Mouse (Mus musculus) lung, postnatal 0 days (tissue): ENCODE results near the gene Aff1. TPM values are rescaled to one million over a fixed set of nuclear protein-coding genes. Genes with fewer than 3 reads are reported as not detected.
A peak's percentile ranks its signal among the peaks of the same experiment; 100 is the strongest.

Experiments used
- ATAC-seq: fragments of 200-750 bp; cut with Nextera tagmentation; 2 replicates; pipeline ENCODE4 v1.8.0; 2017; ENCODE audit warnings: moderate library complexity
- DNase-seq: peaks from one replicate; pipeline ENCODE4 v3.0.0-alpha.2; 2016; ENCODE audit warnings: low spot score
- H3K27ac ChIP-seq: fragments of 300-500 bp; sonication (generic); 2 replicates; pipeline ENCODE4 v1.5.1; 2014; ENCODE audit warnings: antibody characterized with exemption, mild to moderate bottlenecking, low read length, mixed read lengths
- H3K27me3 ChIP-seq: fragments of 300-500 bp; sonication (generic); replicated peaks from 2 replicates; pipeline ENCODE4 v1.6.1; 2014; ENCODE audit warnings: low read length, mixed read lengths; ENCODE audit not compliant: insufficient read depth
- H3K36me3 ChIP-seq: fragments of 300-500 bp; sonication (generic); 2 replicates; pipeline ENCODE4 v1.6.1; 2014; ENCODE audit warnings: low read length, mixed read lengths; ENCODE audit not compliant: insufficient read depth
- H3K4me1 ChIP-seq: fragments of 300-500 bp; sonication (generic); 2 replicates; pipeline ENCODE4 v1.6.1; 2014; ENCODE audit warnings: antibody characterized with exemption, low read depth, low read length, mixed read lengths; ENCODE audit not compliant: insufficient read depth
- H3K4me2 ChIP-seq: fragments of 300-500 bp; sonication (generic); replicated peaks from 2 replicates; pipeline ENCODE4 v1.6.1; 2014; ENCODE audit warnings: low read depth, mild to moderate bottlenecking, low read length, moderate library complexity, mixed read lengths
- H3K4me3 ChIP-seq: fragments of 300-500 bp; sonication (generic); 2 replicates; pipeline ENCODE4 v1.5.1; 2014; ENCODE audit warnings: low read depth, low read length
- H3K9ac ChIP-seq: fragments of 300-500 bp; sonication (generic); replicated peaks from 2 replicates; pipeline ENCODE4 v1.6.1; 2014; ENCODE audit warnings: low read depth, mild to moderate bottlenecking
- H3K9me3 ChIP-seq: fragments of 300-500 bp; sonication (generic); 2 replicates; pipeline ENCODE4 v1.6.1; 2016; ENCODE audit warnings: low read length, mixed read lengths
- CTCF ChIP-seq: IDR thresholded peaks from 2 replicates; pipeline ENCODE4 v1.5.1; 2016; ENCODE audit warnings: antibody characterized with exemption, mild to moderate bottlenecking
- EP300 ChIP-seq: IDR thresholded peaks from 2 replicates; pipeline ENCODE4 v1.6.1; 2016; ENCODE audit warnings: antibody characterized with exemption, mild to moderate bottlenecking, control low read depth
- WGBS: fragments of 180-500 bp; shearing (Covaris S2); extraction: QIAGEN DNeasy Blood & Tissue Kit; methylation state at CpG from one replicate; pipeline ENCODE4 v1.1.7; 2014; 5-methylcytosine and 5-hydroxymethylcytosine counted together
- polyA plus RNA-seq: library from polyadenylated mRNA; unstranded; fragments of >200 nt; fragmentation: Nextera tagmentation; extraction: Ambion mirVana; gene quantifications from 2 replicates; pipeline ENCODE4 v1.2.1, GENCODE M21; 2015

Aff1 gene
- polyA plus RNA-seq, 1 experiment from 2014 or later = 9.4 TPM

- Histone ChIP-seq H3K27me3 (no peaks in the 10 kb centered on the region), H3K27ac (peak overlapping the region; percentile 52; the same call in 1 of the 2 replicates), H3K36me3 (no peaks in the 10 kb centered on the region), H3K4me1 (peaks cover 3% of the 10 kb centered on the region; the same call in 1 of the 2 replicates), H3K9ac (no peak overlapping the region), H3K4me3 (no peak overlapping the region), H3K9me3 (no peaks in the 10 kb centered on the region), H3K4me2 (no peak overlapping the region)
- 74% methylated on average over 6 of the region's 6 CpGs for WGBS
- no peak for ATAC-seq
- TF ChIP-seq CTCF (no peak), EP300 (no peak)
- DNase-seq = no peak
These were observed 28.8 kb downstream of the Aff1 start for GRCm38 (mm10) chr5:103720967-103721366.

GRCm38 (mm10) chr5:103721490-103721889 is 29.3 kb downstream of the Aff1 start:
- no peaks in the 10 kb centered on the region for H3K36me3 ChIP-seq
- peak; percentile 72 for DNase-seq

GRCm38 (mm10) chr5:103722721-103723120 is 30.5 kb downstream of the Aff1 start:
- Histone ChIP-seq H3K27ac (peak overlapping the region; percentile 82), H3K9ac (no peak overlapping the region), H3K36me3 (no peaks in the 10 kb centered on the region), H3K4me1 (peaks cover 3% of the 10 kb centered on the region; the same call in 1 of the 2 replicates), H3K4me2 (peak overlapping the region; percentile 33), H3K9me3 (no peaks in the 10 kb centered on the region), H3K27me3 (no peaks in the 10 kb centered on the region), H3K4me3 (0 out of 2 replicates have a peak overlapping the region, but pooled peaks have one; percentile 14)
- WGBS = 45% methylated on average over 4 of the region's 4 CpGs
- DNase-seq (peak; percentile 90), ATAC-seq (peak; percentile 93)
- TF ChIP-seq EP300 (peak; percentile 71), CTCF (no peak)

More at GRCm38 (mm10) chr5:103721490-103721889, 29.3 kb downstream of the Aff1 start:
- no peaks in the 10 kb centered on the region for H3K27me3 ChIP-seq
- no peak overlapping the region for H3K4me2 ChIP-seq
- TF ChIP-seq EP300 (no peak), CTCF (no peak)
- H3K9ac ChIP-seq = no peak overlapping the region
- peak overlapping the region; percentile 52 for H3K27ac ChIP-seq
- H3K4me1 ChIP-seq = peaks cover 3% of the 10 kb centered on the region; the same call in 1 of the 2 replicates
- WGBS = 65% methylated on average over 4 of the region's 4 CpGs
- no peaks in the 10 kb centered on the region for H3K9me3 ChIP-seq
- peak; percentile 62 for ATAC-seq
- H3K4me3 ChIP-seq = no peak overlapping the region

GRCm38 (mm10) chr5:103724384-103724783 is 32.2 kb downstream of the Aff1 start:
- Histone ChIP-seq H3K27me3 (no peaks in the 10 kb centered on the region), H3K9ac (0 out of 2 replicates have a peak overlapping the region, but pooled peaks have one; percentile 19), H3K4me1 (peaks cover 3% of the 10 kb centered on the region; the same call in 1 of the 2 replicates), H3K36me3 (no peaks in the 10 kb centered on the region), H3K4me3 (no peak overlapping the region), H3K27ac (peak overlapping the region; percentile 82), H3K4me2 (peak overlapping the region; percentile 34), H3K9me3 (no peaks in the 10 kb centered on the region)
- 15% methylated on average over 6 of the region's 6 CpGs for WGBS
- DNase-seq (no peak), ATAC-seq (no peak)
- TF ChIP-seq CTCF (no peak), EP300 (no peak)

GRCm38 (mm10) chr5:103724823-103725222 is 32.6 kb downstream of the Aff1 start:
- Histone ChIP-seq H3K9me3 (no peaks in the 10 kb centered on the region), H3K27ac (0 out of 2 replicates have a peak overlapping the region, but pooled peaks have one; percentile 82), H3K9ac (no peak overlapping the region), H3K27me3 (no peaks in the 10 kb centered on the region), H3K36me3 (no peaks in the 10 kb centered on the region), H3K4me3 (no peak overlapping the region), H3K4me2 (peak overlapping the region; percentile 34; the same call in 1 of the 2 replicates), H3K4me1 (peaks cover 3% of the 10 kb centered on the region; the same call in 1 of the 2 replicates)
- ATAC-seq (no peak), DNase-seq (no peak)
- WGBS = 31% methylated on average over 3 of the region's 3 CpGs
- no peak for TF ChIP-seq EP300
- TF ChIP-seq CTCF = no peak

- Histone ChIP-seq H3K4me2 (peak overlapping the region; percentile 12; the same call in 1 of the 2 replicates), H3K9me3 (no peaks in the 10 kb centered on the region), H3K36me3 (no peaks in the 10 kb centered on the region), H3K4me3 (no peak overlapping the region), H3K27ac (peak overlapping the region; percentile 54; the same call in 1 of the 2 replicates), H3K9ac (no peak overlapping the region), H3K27me3 (no peaks in the 10 kb centered on the region), H3K4me1 (peaks cover 3% of the 10 kb centered on the region; the same call in 1 of the 2 replicates)
- DNase-seq = no peak
- TF ChIP-seq CTCF (no peak), EP300 (no peak)
- ATAC-seq = no peak
- WGBS = 55% methylated on average over 9 of the region's 9 CpGs
These were observed 33.3 kb downstream of the Aff1 start for GRCm38 (mm10) chr5:103725268-103726149.
